Mouse (Mus musculus): ENCODE results near the gene Dkk3. TPM values are rescaled to one million over a fixed set of nuclear protein-coding genes. Genes with fewer than 3 reads are reported as not detected.
"Not testable (repeated sequence)": the region's sequence is repeated elsewhere in the genome, so short reads cannot be mapped to it uniquely, and the experiment has no call there.

The Dkk3 gene
- total RNA-seq, 1 experiment from 2014 or later = 12.6 TPM

GRCm38 (mm10) chr7:112169955-112170692, 11.3 kb upstream of the Dkk3 start:
- DNase-seq = no peak

DNA sequence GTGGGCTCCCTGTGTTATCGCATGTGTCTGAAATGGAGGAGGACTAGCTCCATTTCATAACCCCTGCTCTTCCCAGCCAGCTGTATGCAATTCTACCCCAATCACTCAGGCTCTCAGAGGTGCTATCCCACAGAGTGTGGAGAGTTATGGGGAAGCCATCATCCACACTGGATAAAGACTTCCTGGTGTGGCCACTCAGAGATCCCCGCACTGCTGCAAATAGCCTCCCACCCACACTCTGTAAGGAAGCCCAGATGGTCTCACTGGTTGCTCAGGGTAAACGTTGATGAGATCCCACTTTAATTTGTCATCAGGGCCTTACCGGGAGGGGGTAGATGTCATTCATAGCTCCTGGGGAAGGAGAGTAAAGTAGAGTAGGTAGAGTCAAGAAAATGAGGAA, 6.7 kb upstream of the Dkk3 start:
- no peak for DNase-seq

- not testable (repeated sequence) for DNase-seq
These were observed 6.2 kb upstream of the Dkk3 start for GRCm38 (mm10) chr7:112165032-112165431.

DNA sequence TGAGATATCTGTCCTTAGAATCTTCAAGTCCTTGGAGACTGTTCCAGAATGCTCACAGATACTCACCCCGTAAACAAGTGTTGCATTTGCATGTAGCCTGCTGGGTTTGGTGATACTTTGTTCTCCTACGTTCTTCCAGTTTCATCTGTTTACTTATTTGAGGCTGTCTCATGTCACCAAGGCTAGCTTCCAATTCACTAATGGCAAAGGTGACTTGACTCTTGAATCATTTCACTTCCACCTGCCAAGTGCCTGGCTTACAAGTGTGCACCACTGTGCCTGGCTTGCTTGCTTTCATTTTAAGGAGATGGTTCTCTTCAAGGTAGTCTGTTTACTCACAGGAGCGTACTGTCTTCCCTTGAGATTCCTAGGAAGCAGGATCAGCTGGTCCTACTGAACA, 5.6 kb upstream of the Dkk3 start:
- no peak for DNase-seq

DNA sequence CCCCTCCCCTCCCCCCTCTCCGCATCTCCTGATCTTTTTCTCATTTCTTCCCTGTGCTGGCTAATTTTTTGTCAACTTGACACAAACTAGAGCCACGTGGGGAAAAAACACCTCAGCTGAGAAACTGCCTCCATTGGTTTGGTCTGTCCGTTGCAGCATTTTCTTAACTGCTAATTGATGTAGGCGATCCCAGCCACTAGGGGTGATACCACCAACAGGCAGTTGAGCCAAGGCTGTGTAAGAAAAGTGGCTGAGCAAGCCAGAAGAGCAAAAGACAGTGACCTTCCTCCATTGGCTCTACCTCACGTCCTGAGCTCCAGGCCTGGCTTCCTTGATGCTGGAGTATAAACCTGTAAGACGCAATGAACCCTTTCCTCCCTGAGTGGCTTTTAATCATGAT, 978 bp upstream of the Dkk3 start:
- DNase-seq = no peak

DNA sequence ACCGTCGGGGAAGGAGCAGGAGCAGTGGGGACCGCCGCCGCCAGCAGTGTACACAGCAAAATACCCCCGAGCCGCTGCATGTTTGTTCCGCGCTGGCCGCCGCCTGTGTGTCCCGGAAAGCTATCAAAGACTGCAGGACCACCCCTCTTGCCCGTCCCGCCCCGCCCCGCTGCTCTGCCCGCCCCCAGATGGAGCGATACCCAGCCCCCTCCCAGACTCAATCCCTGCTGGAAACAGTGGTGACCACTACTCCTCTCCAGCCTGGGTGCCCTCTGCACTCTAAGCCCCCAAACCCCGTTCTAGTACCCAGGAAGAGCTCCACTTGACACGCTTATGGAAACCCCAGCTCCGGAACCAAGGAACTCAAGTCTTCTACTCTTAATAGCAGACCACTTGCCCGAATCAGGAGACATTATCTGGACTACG, 528 bp downstream of the Dkk3 start:
- peak; percentile 15 for DNase-seq

- no peak for DNase-seq
These were observed 1.1 kb downstream of the Dkk3 start for GRCm38 (mm10) chr7:112157584-112158315.

DNA sequence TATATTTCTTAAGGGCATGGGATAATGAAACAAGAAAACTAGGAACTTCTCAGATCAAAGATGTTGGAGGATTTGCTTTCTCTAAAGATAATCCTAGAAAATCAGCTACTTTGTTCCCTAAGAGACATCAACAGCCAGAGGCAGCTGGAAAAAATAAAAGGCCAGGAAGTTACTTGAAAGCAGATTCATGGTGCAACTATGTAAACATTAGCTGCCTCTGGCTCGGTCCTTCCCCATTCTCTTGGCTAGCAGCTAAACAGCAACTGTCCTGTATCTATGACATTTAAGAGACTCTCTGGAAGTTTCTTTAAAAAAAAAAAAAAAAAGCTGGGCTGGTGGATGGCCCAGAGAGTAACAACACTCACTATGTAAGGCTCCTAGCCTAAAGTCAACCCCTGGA, 3.7 kb downstream of the Dkk3 start:
- DNase-seq = no peak

DNA sequence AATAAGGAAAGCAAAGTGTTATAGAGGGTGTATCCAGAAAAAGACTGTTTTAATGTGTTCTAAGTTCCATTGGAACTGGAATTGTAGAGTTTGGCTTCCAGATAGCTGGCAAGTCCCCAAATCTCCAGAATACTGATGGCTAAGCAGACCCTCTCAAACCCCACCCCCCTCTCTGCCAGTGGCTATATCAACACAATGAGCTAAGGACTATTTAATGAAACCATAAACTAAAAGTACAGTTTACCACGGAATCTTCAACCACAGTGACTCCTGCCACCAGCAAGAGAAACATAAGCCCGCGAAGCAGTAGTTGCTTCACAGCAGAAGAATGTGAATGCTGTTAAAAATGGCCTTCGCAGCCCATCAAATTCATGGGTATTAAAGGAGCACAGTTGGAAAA, 4.4 kb downstream of the Dkk3 start:
- DNase-seq = no peak

GRCm38 (mm10) chr7:112149113-112149512, 9.7 kb downstream of the Dkk3 start:
- DNase-seq = no peak

- DNase-seq = no peak
These were observed 10.9 kb downstream of the Dkk3 start for GRCm38 (mm10) chr7:112147979-112148378.

- no peak for DNase-seq
These were observed 14.1 kb downstream of the Dkk3 start for GRCm38 (mm10) chr7:112144646-112145179.

- DNase-seq = no peak
These were observed 14.9 kb downstream of the Dkk3 start for GRCm38 (mm10) chr7:112143978-112144377.

DNA sequence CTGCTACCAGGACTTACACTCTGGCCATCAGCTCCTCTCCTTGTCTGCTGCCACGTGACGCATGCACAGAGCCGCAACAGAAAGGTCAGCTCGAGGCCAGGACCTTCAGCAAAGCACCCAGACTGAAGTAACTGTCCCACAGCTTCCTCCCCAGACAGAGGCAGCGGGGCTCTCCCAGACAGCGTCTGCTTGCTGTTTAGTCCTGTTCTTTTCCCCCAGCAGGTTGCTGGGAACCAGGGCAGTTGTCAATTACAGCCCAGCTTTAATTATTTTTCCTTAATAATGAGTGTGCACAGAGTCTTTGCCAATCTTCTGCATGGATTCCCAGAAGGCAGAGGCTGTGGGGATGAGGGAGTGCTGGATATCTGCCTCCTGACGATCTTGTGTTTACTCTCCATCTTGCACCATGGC, 15.8 kb downstream of the Dkk3 start:
- peak; percentile 45 for DNase-seq

DNA sequence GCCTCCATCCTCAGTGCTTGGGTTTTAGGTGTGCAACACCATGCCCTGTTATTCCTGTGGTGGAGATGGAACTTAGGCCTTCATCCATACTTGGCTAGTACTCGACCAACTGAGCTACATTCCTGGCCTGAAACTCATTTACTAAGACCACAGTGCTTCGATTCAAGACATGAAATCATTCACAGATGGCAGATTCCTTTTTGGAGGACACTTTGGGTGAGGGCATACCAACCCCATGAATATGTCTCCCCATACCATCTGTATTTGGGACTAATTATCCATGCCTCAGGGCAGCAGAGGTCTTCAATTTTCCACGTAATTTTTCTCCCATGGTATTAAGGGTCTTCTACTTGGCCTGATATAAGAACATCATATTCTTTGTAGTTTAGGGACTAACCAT, 16.2 kb downstream of the Dkk3 start:
- no peak for DNase-seq

DNA sequence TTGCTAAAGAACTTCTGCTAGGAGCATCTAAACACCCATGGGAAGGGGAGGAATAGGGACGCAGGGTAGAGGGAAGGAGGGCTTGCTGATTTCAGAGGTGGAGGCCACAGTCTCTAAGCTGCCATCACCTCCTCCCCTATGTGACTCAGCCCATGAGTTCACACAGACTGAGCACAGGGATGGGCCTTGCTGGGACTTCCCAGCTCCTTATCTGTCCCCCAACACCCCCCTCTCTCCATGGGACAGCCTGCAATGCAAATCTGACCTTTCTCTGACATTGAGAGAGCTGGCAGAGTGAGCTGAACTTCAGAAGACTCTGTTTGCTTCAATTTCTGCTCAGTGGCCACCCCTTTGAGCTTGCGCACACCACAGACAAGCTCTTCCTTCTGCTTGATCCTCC, 18.1 kb downstream of the Dkk3 start:
- DNase-seq = no peak

- no peak for DNase-seq
These were observed 20.1 kb downstream of the Dkk3 start for GRCm38 (mm10) chr7:112138509-112139405.

DNA sequence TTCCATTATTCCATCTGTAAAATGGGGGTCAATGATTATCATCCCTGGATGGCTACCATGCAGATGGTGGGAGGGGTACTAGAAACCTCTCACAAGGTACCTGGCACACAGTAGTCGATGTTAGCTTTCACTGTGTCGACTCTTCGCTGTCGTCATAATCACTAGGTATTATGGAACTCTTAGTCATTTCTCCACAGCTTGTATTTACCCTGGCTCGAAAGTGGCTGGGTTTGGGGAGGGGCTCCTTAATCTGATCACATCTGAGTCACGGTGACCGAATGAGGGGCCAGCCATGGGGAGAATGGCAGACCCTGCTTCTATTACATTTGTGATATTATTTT, 20.7 kb downstream of the Dkk3 start:
- no peak for DNase-seq

DNA sequence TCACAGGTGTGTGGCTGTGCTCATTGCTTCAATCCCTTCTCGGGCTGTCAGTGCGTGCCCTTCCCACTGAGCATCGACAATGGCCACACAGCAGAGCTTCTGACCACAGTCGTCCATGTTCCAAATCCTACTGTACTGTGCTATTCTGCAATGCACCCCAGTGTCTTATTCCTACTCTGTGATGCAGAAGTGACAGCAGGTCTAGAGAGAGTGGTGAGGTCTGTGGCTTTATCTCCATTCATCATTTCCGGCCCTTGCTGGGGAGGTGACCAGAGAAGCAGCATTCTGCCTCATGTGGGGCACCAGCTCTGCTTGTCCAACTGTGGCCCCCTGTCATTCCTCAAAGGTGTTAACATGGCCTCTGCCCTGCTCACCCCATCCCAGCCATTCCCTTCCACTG, 22.3 kb downstream of the Dkk3 start:
- no peak for DNase-seq

DNA sequence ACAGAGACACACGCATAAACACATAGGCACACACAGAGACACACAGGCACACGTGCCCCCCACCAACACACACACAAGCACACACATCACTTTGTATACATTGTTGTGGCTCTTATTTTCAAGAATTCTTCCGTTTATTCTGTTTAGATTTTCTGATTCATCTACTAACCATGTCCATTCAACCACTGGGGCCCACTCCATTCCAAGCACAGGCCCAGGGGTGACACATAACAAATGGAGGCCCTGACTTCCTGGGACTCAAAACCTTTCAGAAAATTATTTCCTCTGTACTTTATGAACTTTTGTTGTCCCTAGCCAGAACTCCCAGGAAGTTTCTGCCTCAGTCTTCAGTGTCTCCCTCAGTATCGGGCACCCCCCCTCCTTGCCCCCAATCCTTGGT, 23.7 kb downstream of the Dkk3 start:
- no peak for DNase-seq

GRCm38 (mm10) chr7:112133277-112133676, 25.6 kb downstream of the Dkk3 start:
- DNase-seq = no peak

DNA sequence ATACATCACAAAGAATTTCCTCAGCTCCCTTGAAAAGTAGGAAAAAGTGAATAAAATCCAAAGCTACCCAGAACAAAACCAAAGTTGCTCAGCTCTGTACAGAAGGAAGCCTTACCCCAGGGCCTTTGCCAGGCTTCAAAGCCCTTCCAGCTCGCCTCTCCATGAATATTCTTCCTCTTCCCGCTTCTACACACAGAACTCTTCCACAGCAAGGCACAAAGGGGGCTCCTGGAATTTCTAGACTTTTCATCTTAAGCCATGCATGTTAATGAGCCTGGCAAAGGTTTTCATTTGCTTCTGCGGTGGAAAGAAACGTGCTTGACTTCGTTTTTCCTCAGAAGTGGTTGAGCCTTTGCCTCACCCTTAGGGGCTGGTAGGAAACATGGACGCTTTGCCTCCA, 26.9 kb downstream of the Dkk3 start:
- no peak for DNase-seq

DNA sequence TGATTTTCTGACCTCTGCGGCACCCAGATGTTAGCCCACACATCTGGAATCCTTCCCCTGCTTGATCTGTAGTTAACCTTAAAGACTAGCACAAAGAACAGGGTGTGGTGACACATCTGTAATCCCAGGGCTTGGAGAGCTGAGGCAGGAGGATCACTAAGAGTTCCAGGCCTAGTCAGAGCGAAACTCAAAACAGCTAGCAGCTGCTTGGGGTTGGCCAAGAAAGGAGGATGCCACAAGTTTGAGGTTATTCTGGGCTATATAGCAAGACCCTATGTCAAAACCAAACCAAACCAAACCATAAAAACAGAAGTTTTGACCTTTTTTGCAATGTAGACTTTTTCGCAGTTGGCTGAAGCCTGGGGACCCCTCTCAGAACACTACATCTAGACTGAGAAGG, 28.2 kb downstream of the Dkk3 start:
- DNase-seq = no peak
